Mouse (Mus musculus) midbrain, embryonic 16.5 days (tissue): ENCODE measurements around the gene Snrpd2. TPM values are rescaled to one million over a fixed set of nuclear protein-coding genes. Genes with fewer than 3 reads are reported as not detected.

ENCODE experiments used
- ATAC-seq: fragments of 200-750 bp; cut with Nextera tagmentation; 2 replicates; pipeline ENCODE4 v1.8.0; 2017; ENCODE audit warnings: moderate TSS enrichment
- H3K27ac ChIP-seq: fragments of 300-500 bp; sonication (generic); 2 replicates; pipeline ENCODE4 v1.5.1; 2014; ENCODE audit warnings: mild to moderate bottlenecking, low read length, mixed read lengths
- H3K27me3 ChIP-seq: fragments of 300-500 bp; sonication (generic); 2 replicates; pipeline ENCODE4 v1.6.1; 2014; ENCODE audit warnings: low read depth, low read length, mixed read lengths; ENCODE audit not compliant: control insufficient read depth, insufficient read depth
- H3K36me3 ChIP-seq: fragments of 300-500 bp; sonication (generic); 2 replicates; pipeline ENCODE4 v1.6.1; 2014; ENCODE audit warnings: mild to moderate bottlenecking, low read length, moderate library complexity, mixed read lengths; ENCODE audit not compliant: control insufficient read depth, insufficient read depth
- H3K4me1 ChIP-seq: fragments of 300-500 bp; sonication (generic); 2 replicates; pipeline ENCODE4 v1.6.1; 2014; ENCODE audit warnings: mild to moderate bottlenecking, low read length, mixed read lengths; ENCODE audit not compliant: control insufficient read depth, insufficient read depth
- H3K4me2 ChIP-seq: fragments of 300-500 bp; sonication (generic); 2 replicates; pipeline ENCODE4 v1.6.1; 2014; ENCODE audit warnings: mild to moderate bottlenecking, low read length, mixed read lengths
- H3K4me3 ChIP-seq: fragments of 300-500 bp; sonication (generic); 2 replicates; pipeline ENCODE4 v1.5.1; 2014; ENCODE audit warnings: low read depth, mild to moderate bottlenecking, low read length, moderate library complexity, mixed read lengths
- H3K9ac ChIP-seq: fragments of 300-500 bp; sonication (generic); 2 replicates; pipeline ENCODE4 v1.6.1; 2014; ENCODE audit warnings: low read depth, low read length, mixed read lengths
- H3K9me3 ChIP-seq: fragments of 300-500 bp; sonication (generic); replicated peaks from 2 replicates; pipeline ENCODE4 v1.6.1; 2014; ENCODE audit warnings: mild to moderate bottlenecking, low read length, mixed read lengths; ENCODE audit not compliant: control insufficient read depth, poor library complexity, severe bottlenecking
- WGBS: fragments of 180-500 bp; shearing (Covaris S2); extraction: QIAGEN DNeasy Blood & Tissue Kit; methylation state at CpG from one replicate; pipeline ENCODE4 v1.1.7; 2014; 5-methylcytosine and 5-hydroxymethylcytosine counted together
- polyA plus RNA-seq: library from polyadenylated mRNA; unstranded; fragments of >200 nt; fragmentation: Nextera tagmentation; extraction: Ambion mirVana; gene quantifications from 2 replicates; pipeline ENCODE4 v1.2.1, GENCODE M21; 2015

The Snrpd2 gene
- polyA plus RNA-seq, 1 experiment from 2014 or later: 105 TPM

- no peak within 1 kb of the TSS for H3K9ac ChIP-seq
- H3K36me3 ChIP-seq: no peaks in the 10 kb centered on the region
- 14% methylated on average over 12 of the region's 14 CpGs for WGBS
- peak within 1 kb of the TSS; percentile 33 for H3K4me2 ChIP-seq
- H3K4me3 ChIP-seq: no peak within 1 kb of the TSS
- H3K4me1 ChIP-seq: peaks cover 10% of the 10 kb centered on the region
- H3K27me3 ChIP-seq: peaks cover 8% of the 10 kb centered on the region
- no peak within 1 kb of the TSS for H3K27ac ChIP-seq
- no peak for ATAC-seq
- H3K9me3 ChIP-seq: no peaks in the 10 kb centered on the region
Observed at GRCm38 (mm10) chr7:19165656-19166423, 16.3 kb downstream of the Snrpd2 start, which contains the start of gene Gipr. Gipr (minus strand) TSS chr7:19166127.

GRCm38 (mm10) chr7:19166990-19167389 lies 17.5 kb downstream of the Snrpd2 start:
- 90% methylated on average over 3 of the region's 3 CpGs for WGBS

GRCm38 (mm10) chr7:19169506-19169905 lies 20.0 kb downstream of the Snrpd2 start:
- Histone ChIP-seq H3K4me3 (no peak overlapping the region), H3K9me3 (no peaks in the 10 kb centered on the region), H3K36me3 (no peaks in the 10 kb centered on the region), H3K27ac (peak overlapping the region; percentile 2; the same call in 1 of the 2 replicates), H3K4me1 (peaks cover 23% of the 10 kb centered on the region), H3K4me2 (no peak overlapping the region), H3K27me3 (peaks cover 3% of the 10 kb centered on the region; the same call in 1 of the 2 replicates), H3K9ac (no peak overlapping the region)
- no peak for ATAC-seq
- 53% methylated on average over 10 of the region's 10 CpGs for WGBS

More at GRCm38 (mm10) chr7:19166990-19167389, 17.5 kb downstream of the Snrpd2 start:
- no peak overlapping the region for H3K9ac ChIP-seq
- peaks cover 8% of the 10 kb centered on the region for H3K27me3 ChIP-seq
- H3K9me3 ChIP-seq: no peaks in the 10 kb centered on the region
- no peak overlapping the region for H3K4me2 ChIP-seq
- no peaks in the 10 kb centered on the region for H3K36me3 ChIP-seq
- no peak overlapping the region for H3K4me3 ChIP-seq
- peaks cover 15% of the 10 kb centered on the region for H3K4me1 ChIP-seq
- ATAC-seq: no peak
- no peak overlapping the region for H3K27ac ChIP-seq

GRCm38 (mm10) chr7:19170142-19170541 lies 20.6 kb downstream of the Snrpd2 start:
- ATAC-seq: peak; percentile 26; the same call in 1 of the 2 replicates
- Histone ChIP-seq H3K9ac (no peak overlapping the region), H3K27ac (0 out of 2 replicates have a peak overlapping the region, but pooled peaks have one; percentile 2), H3K27me3 (0 out of 2 replicates have a peak, but pooled peaks cover 2% of the 10 kb centered on the region), H3K36me3 (no peaks in the 10 kb centered on the region), H3K4me2 (no peak overlapping the region), H3K4me1 (peaks cover 19% of the 10 kb centered on the region), H3K4me3 (no peak overlapping the region), H3K9me3 (no peaks in the 10 kb centered on the region)
- WGBS: 48% methylated on average over 8 of the region's 8 CpGs

- Histone ChIP-seq H3K4me3 (no peak overlapping the region), H3K36me3 (no peaks in the 10 kb centered on the region), H3K9ac (peak overlapping the region; percentile 27; the same call in 1 of the 2 replicates), H3K27ac (peak overlapping the region; percentile 22; the same call in 1 of the 2 replicates), H3K4me2 (no peak overlapping the region), H3K4me1 (peaks cover 15% of the 10 kb centered on the region), H3K9me3 (no peaks in the 10 kb centered on the region), H3K27me3 (0 out of 2 replicates have a peak, but pooled peaks cover 2% of the 10 kb centered on the region)
- no peak for ATAC-seq
- WGBS: 40% methylated on average over 8 of the region's 8 CpGs
Observed at GRCm38 (mm10) chr7:19171831-19172230, 22.3 kb downstream of the Snrpd2 start.

GRCm38 (mm10) chr7:19172874-19173273 lies 23.4 kb downstream of the Snrpd2 start:
- no peaks in the 10 kb centered on the region for H3K36me3 ChIP-seq
- no peaks in the 10 kb centered on the region for H3K9me3 ChIP-seq
- H3K4me1 ChIP-seq: peaks cover 25% of the 10 kb centered on the region
- 0 out of 2 replicates have a peak, but pooled peaks cover 2% of the 10 kb centered on the region for H3K27me3 ChIP-seq
- peak overlapping the region; percentile 23 for H3K4me3 ChIP-seq
- peak overlapping the region; percentile 52 for H3K4me2 ChIP-seq
- no peak for ATAC-seq
- H3K9ac ChIP-seq: peak overlapping the region; percentile 46; the same call in 1 of the 2 replicates
- 3% methylated on average over 17 of the region's 17 CpGs for whole genome bisulfite sequencing
- 0 out of 2 replicates have a peak overlapping the region, but pooled peaks have one; percentile 15 for H3K27ac ChIP-seq

- Histone ChIP-seq H3K27me3 (peaks cover 3% of the 10 kb centered on the region), H3K27ac (peak within 1 kb of the TSS; percentile 78), H3K4me1 (peaks cover 39% of the 10 kb centered on the region), H3K9me3 (no peaks in the 10 kb centered on the region), H3K4me3 (peak within 1 kb of the TSS; percentile 58), H3K9ac (peak within 1 kb of the TSS; percentile 80), H3K36me3 (peaks cover 4% of the 10 kb centered on the region; the same call in 1 of the 2 replicates), H3K4me2 (peak within 1 kb of the TSS; percentile 74)
- peak; percentile 97 for ATAC-seq
- WGBS: under 1% methylated on average over 30 of the region's 30 CpGs
Observed at GRCm38 (mm10) chr7:19175708-19176515, 26.4 kb downstream of the Snrpd2 start, which contains the start of gene Eml2. Eml2 (plus strand) TSS chr7:19176421.

- H3K9ac ChIP-seq: peak overlapping the region; percentile 80
- H3K4me3 ChIP-seq: peak overlapping the region; percentile 58
- peaks cover 3% of the 10 kb centered on the region for H3K27me3 ChIP-seq
- no peaks in the 10 kb centered on the region for H3K9me3 ChIP-seq
- peaks cover 4% of the 10 kb centered on the region; the same call in 1 of the 2 replicates for H3K36me3 ChIP-seq
- 3% methylated on average over 21 of the region's 21 CpGs for WGBS
- peak; percentile 54 for ATAC-seq
- H3K27ac ChIP-seq: peak overlapping the region; percentile 78
- peaks cover 41% of the 10 kb centered on the region for H3K4me1 ChIP-seq
- peak overlapping the region; percentile 74 for H3K4me2 ChIP-seq
Observed at GRCm38 (mm10) chr7:19176516-19176947, 27.0 kb downstream of the Snrpd2 start.
